ENCODE assay signal across 8 mouse cellular contexts in genomic region chr2:68860904-68861685, GRCm38 (mm10). TPM values are rescaled to one million over a fixed set of nuclear protein-coding genes. Genes with fewer than 3 reads are reported as not detected.
DNase-seq lines count a peak whose midpoint lies in the region; ATAC-seq and TF ChIP-seq lines count a peak whose summit lies in the region.

Gene Cers6 (plus strand): TSS chr2:68861441.

- TF ChIP-seq POLR2A in embryonic fibroblast, embryonic 13.5 days (IDR thresholded peaks at IDR 0.05; ENCODE audit: low read depth, low read length): peak; percentile 96
- TF ChIP-seq POLR2A in liver, adult 2 months (IDR thresholded peaks at IDR 0.05; ENCODE audit: extremely low read depth, insufficient read depth, low read length): peak; percentile 91

- H3K4me3 ChIP-seq in embryonic fibroblast, embryonic 13.5 days (ENCODE audit: insufficient read depth, low read length): peak within 1 kb of the TSS; percentile 87
- H3K4me3 ChIP-seq in heart, embryonic 12.5 days: peak within 1 kb of the TSS; percentile 84
- peak within 1 kb of the TSS; percentile 87 for H3K4me3 ChIP-seq in kidney, postnatal 0 days (replicated peaks; ENCODE audit: low read depth, low read length)
- H3K4me3 ChIP-seq in liver, adult 2 months (ENCODE audit: insufficient read depth, low read depth, low read length): peak within 1 kb of the TSS; percentile 83

- H3K79me2 ChIP-seq in liver, adult 2 months (ENCODE audit: control insufficient read depth, insufficient read depth, low read length): peaks cover 10% of the 10 kb centered on the region; the same call in 1 of the 2 replicates

- H3K4me1 ChIP-seq in embryonic fibroblast, embryonic 13.5 days (ENCODE audit: control insufficient read depth, insufficient read depth, low read length): peaks cover 6% of the 10 kb centered on the region; the same call in 1 of the 2 replicates
- peaks cover 19% of the 10 kb centered on the region for H3K4me1 ChIP-seq in heart, embryonic 12.5 days (replicated peaks)
- H3K4me1 ChIP-seq in kidney, postnatal 0 days (replicated peaks; ENCODE audit: insufficient read depth, low read length): peaks cover 12% of the 10 kb centered on the region; the same call in 1 of the 2 replicates
- H3K4me1 ChIP-seq in liver, adult 2 months (ENCODE audit: control insufficient read depth, insufficient read depth, low read length): peaks cover 6% of the 10 kb centered on the region

- DNase-seq in A20 (ENCODE audit: low read depth, low spot score): peak; percentile 88
- peak; percentile 98 for DNase-seq in brain, adult 2 months (ENCODE audit: low read depth, low spot score)
- DNase-seq in kidney, postnatal 0 days (ENCODE audit: low spot score): peak; percentile 98
- peak; percentile 83 for DNase-seq in liver, adult 2 months (ENCODE audit: extremely low read depth, low read depth, low spot score)
- peak; percentile 81 to 83 for DNase-seq in spleen, postnatal 36 days (ENCODE audit: low spot score in 2 of 2)

- peak within 1 kb of the TSS; percentile 83 for H3K9ac ChIP-seq in heart, embryonic 12.5 days
- H3K9ac ChIP-seq in kidney, postnatal 0 days (ENCODE audit: low read depth, low read length): peak within 1 kb of the TSS; percentile 84
- H3K9ac ChIP-seq in liver, adult 2 months (ENCODE audit: low read depth, low read length): peak within 1 kb of the TSS; percentile 88

- peak; percentile 96 for ATAC-seq in heart, embryonic 12.5 days (ENCODE audit: insufficient number of reproducible peaks, low FRiP score)
- peak; percentile 98 for ATAC-seq in kidney, postnatal 0 days (replicated peaks; ENCODE audit: low FRiP score, low read depth)
- peak; percentile 80 for ATAC-seq in monocyte, adult 5-6 weeks (replicated peaks; ENCODE audit: insufficient number of reproducible peaks, low FRiP score, low TSS enrichment, poor library complexity, severe bottlenecking)

- peak within 1 kb of the TSS; percentile 81 for H3K4me2 ChIP-seq in heart, embryonic 12.5 days
- H3K4me2 ChIP-seq in kidney, postnatal 0 days (ENCODE audit: low read length): peak within 1 kb of the TSS; percentile 95

- H3K27ac ChIP-seq in embryonic fibroblast, embryonic 13.5 days (ENCODE audit: insufficient read depth, low read length): peak within 1 kb of the TSS; percentile 80
- H3K27ac ChIP-seq in heart, embryonic 12.5 days (ENCODE audit: poor library complexity, severe bottlenecking): peak within 1 kb of the TSS; percentile 66
- peak within 1 kb of the TSS; percentile 83 for H3K27ac ChIP-seq in kidney, postnatal 0 days
- peak within 1 kb of the TSS; percentile 66 for H3K27ac ChIP-seq in liver, adult 2 months (replicated peaks; ENCODE audit: insufficient read depth, low read depth, low read length)

- H3K27me3 ChIP-seq in heart, embryonic 12.5 days (replicated peaks): no peaks in the 10 kb centered on the region
- H3K27me3 ChIP-seq in kidney, postnatal 0 days (ENCODE audit: insufficient read depth, low read length): no peaks in the 10 kb centered on the region
- H3K27me3 ChIP-seq in liver, adult 2 months (ENCODE audit: control insufficient read depth, insufficient read depth, low read length): no peaks in the 10 kb centered on the region

- WGBS in heart, embryonic 12.5 days: 1% methylated on average over 53 of the region's 53 CpGs
- under 1% methylated on average over 40 of the region's 53 CpGs for WGBS in kidney, postnatal 0 days
- WGBS in liver, adult 2 months: under 1% methylated on average over 53 of the region's 53 CpGs

- H3K9me3 ChIP-seq in heart, embryonic 12.5 days (replicated peaks): no peaks in the 10 kb centered on the region
- H3K9me3 ChIP-seq in kidney, postnatal 0 days (replicated peaks; ENCODE audit: low read length): no peaks in the 10 kb centered on the region

- no peaks in the 10 kb centered on the region for H3K36me3 ChIP-seq in heart, embryonic 12.5 days
- no peaks in the 10 kb centered on the region for H3K36me3 ChIP-seq in kidney, postnatal 0 days (ENCODE audit: insufficient read depth, low read length)
- no peaks in the 10 kb centered on the region for H3K36me3 ChIP-seq in liver, adult 2 months (ENCODE audit: control insufficient read depth, insufficient read depth, low read length)

- TF ChIP-seq CTCF in embryonic fibroblast, embryonic 13.5 days (IDR thresholded peaks at IDR 0.05; ENCODE audit: borderline replicate concordance, insufficient read depth, low read length): no peak
- TF ChIP-seq CTCF in kidney, postnatal 0 days (IDR thresholded peaks at IDR 0.05; ENCODE audit: low read depth): peak; percentile 33; the same call in 1 of the 2 replicates
- no peak for TF ChIP-seq CTCF in liver, adult 2 months (IDR thresholded peaks at IDR 0.05; ENCODE audit: low read depth, low read length)

RNA-seq across cellular contexts. Expression of gene Cers6, which starts in this region (rescaled TPM):
- polyA plus RNA-seq in embryonic fibroblast, embryonic 13.5 days (2011; ENCODE audit: insufficient read length, low read depth, missing spikeins): 75.8 and 78.2 TPM in 2 replicates
- polyA plus RNA-seq in heart, embryonic 12.5 days (2016; fragmentation: Nextera tagmentation; extraction: Ambion mirVana): 25.4 and 26.9 TPM in 2 replicates
- 18.3 and 19.3 TPM in 2 replicates for polyA plus RNA-seq in kidney, postnatal 0 days (2015; fragmentation: Nextera tagmentation; extraction: Ambion mirVana)
- total RNA-seq in liver, adult 2 months (2014; rRNA removed): 16.0 and 19.9 TPM in 2 replicates
- polyA plus RNA-seq in liver, adult 2 months (2012; rRNA removed): 3.9 and 4.6 TPM in 2 replicates
- 42.0 to 93.3 TPM (median 51.2 TPM) in 3 replicates for total RNA-seq in monocyte, adult 5-6 weeks (2017)

Comparison
In these comparisons a context has a peak if more than half of its experiments do, and no peak if none do; other contexts are left out.
1. Peak in every context shown above with its lines: DNase-seq, ATAC-seq, H3K4me3 ChIP-seq and H3K27ac ChIP-seq.